Mouse (Mus musculus) liver, embryonic 16.5 days (tissue): Measurements from ENCODE around the gene Lrrc8b. TPM values are rescaled to one million over a fixed set of nuclear protein-coding genes. Genes with fewer than 3 reads are reported as not detected.

Source experiments
- ATAC-seq: fragments of 200-750 bp; cut with Nextera tagmentation; 2 replicates; pipeline ENCODE4 v1.8.0; 2017; ENCODE audit warnings: low read depth, mild to moderate bottlenecking, moderate number of reproducible peaks, moderate library complexity
- H3K27ac ChIP-seq: fragments of 300-500 bp; sonication (generic); 2 replicates; pipeline ENCODE4 v1.5.1; 2014; ENCODE audit warnings: mild to moderate bottlenecking, low read length
- H3K27me3 ChIP-seq: fragments of 300-500 bp; sonication (generic); 2 replicates; pipeline ENCODE4 v1.6.1; 2014; ENCODE audit warnings: low read depth, low read length, mixed read lengths; ENCODE audit not compliant: control insufficient read depth, insufficient read depth
- H3K36me3 ChIP-seq: fragments of 300-500 bp; sonication (generic); 2 replicates; pipeline ENCODE4 v1.6.1; 2014; ENCODE audit warnings: mild to moderate bottlenecking; ENCODE audit not compliant: control insufficient read depth, insufficient read depth
- H3K4me1 ChIP-seq: fragments of 300-500 bp; sonication (generic); 2 replicates; pipeline ENCODE4 v1.6.1; 2014; ENCODE audit warnings: low read depth, low read length, mixed read lengths; ENCODE audit not compliant: control insufficient read depth
- H3K4me2 ChIP-seq: fragments of 300-500 bp; sonication (generic); 2 replicates; pipeline ENCODE4 v1.6.1; 2014; ENCODE audit warnings: low read depth, low read length, mixed read lengths
- H3K4me3 ChIP-seq: fragments of 300-500 bp; sonication (generic); 2 replicates; pipeline ENCODE4 v1.5.1; 2014; ENCODE audit warnings: low read depth, mild to moderate bottlenecking, low read length
- H3K9ac ChIP-seq: fragments of 300-500 bp; sonication (generic); 2 replicates; pipeline ENCODE4 v1.6.1; 2014; ENCODE audit warnings: low read depth, low read length
- H3K9me3 ChIP-seq: fragments of 300-500 bp; sonication (generic); replicated peaks from 2 replicates; pipeline ENCODE4 v1.6.1; 2016; ENCODE audit warnings: low read length; ENCODE audit not compliant: control insufficient read depth
- WGBS: fragments of 180-500 bp; shearing (Covaris S2); extraction: QIAGEN DNeasy Blood & Tissue Kit; methylation state at CpG from one replicate; pipeline ENCODE4 v1.1.7; 2014; ENCODE audit not compliant: insufficient replicate concordance; 5-methylcytosine and 5-hydroxymethylcytosine counted together
- polyA plus RNA-seq: library from polyadenylated mRNA; unstranded; fragments of >200 nt; fragmentation: Nextera tagmentation; extraction: Ambion mirVana; gene quantifications from 2 replicates; pipeline ENCODE4 v1.2.1, GENCODE M21; 2015

The Lrrc8b gene
- polyA plus RNA-seq, 1 experiment from 2014 or later = 1.8 TPM

DNA sequence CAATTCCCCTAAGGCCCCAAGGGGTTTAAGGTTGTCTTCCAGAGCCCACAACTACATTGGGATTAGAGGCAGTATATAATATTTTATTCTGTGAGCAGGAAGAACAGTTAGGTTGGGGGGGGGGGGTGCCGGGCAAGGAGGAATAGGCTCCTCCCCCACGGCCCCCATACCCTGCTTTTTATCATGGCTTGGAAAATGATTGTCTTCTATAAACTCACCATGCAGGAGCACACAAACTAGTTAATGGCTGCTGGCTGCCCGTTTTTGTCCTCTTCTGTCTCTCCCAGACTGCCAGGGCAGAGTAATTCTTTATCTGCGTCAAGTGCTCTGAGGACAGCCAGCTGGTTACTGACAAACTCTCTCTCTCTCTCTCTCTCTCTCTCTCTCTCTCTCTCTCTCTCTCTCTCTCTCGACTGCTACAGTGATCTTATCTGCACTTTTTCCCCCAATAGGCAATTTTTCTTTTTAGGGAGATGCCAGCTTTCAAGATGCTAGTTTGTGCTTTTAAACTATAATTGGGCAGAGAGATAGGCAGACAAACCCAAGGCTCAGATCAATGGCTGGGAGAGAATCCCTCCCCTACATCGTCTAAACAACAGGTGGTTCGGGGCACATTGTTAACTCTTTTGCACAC is 102.5 kb downstream of the Lrrc8b start:
- Histone ChIP-seq H3K27ac (no peak overlapping the region; the same call in 1 of the 2 replicates), H3K4me1 (peaks cover 30% of the 10 kb centered on the region), H3K4me2 (peak overlapping the region; percentile 98), H3K9me3 (no peaks in the 10 kb centered on the region), H3K27me3 (no peaks in the 10 kb centered on the region), H3K4me3 (peak overlapping the region; percentile 88), H3K36me3 (no peaks in the 10 kb centered on the region), H3K9ac (peak overlapping the region; percentile 97)
- WGBS = 10% methylated on average over 7 of the region's 7 CpGs
- no peak for ATAC-seq

DNA sequence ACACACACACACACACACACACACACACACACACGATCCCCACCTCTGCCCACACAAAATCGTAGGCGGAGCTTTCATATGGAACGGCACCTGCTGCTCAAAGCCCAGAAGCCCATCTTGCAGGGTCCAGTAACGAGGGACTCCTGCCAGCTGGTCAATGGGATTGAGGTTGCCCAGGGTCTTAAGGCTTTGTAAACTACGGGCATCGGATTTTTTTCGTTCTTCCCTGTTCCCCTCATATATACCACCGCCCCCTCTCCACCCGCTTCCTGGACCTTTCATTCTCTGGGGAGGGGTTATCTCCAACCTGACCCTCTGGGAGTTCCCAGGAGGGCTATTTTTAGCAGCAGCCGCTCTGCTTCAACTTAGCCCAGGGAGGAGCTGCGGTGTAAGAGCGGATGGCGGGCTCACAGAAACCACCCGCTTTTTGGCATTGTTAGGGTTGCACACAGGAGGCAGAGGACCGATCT is 103.1 kb downstream of the Lrrc8b start:
- H3K27ac ChIP-seq = peak overlapping the region; percentile 86
- peak overlapping the region; percentile 97 for H3K9ac ChIP-seq
- ATAC-seq = peak; percentile 25
- H3K4me3 ChIP-seq = peak overlapping the region; percentile 88
- H3K9me3 ChIP-seq = no peaks in the 10 kb centered on the region
- no peaks in the 10 kb centered on the region for H3K27me3 ChIP-seq
- H3K4me1 ChIP-seq = peaks cover 35% of the 10 kb centered on the region
- peak overlapping the region; percentile 98 for H3K4me2 ChIP-seq
- under 1% methylated on average over 16 of the region's 16 CpGs for WGBS
- no peaks in the 10 kb centered on the region for H3K36me3 ChIP-seq

DNA sequence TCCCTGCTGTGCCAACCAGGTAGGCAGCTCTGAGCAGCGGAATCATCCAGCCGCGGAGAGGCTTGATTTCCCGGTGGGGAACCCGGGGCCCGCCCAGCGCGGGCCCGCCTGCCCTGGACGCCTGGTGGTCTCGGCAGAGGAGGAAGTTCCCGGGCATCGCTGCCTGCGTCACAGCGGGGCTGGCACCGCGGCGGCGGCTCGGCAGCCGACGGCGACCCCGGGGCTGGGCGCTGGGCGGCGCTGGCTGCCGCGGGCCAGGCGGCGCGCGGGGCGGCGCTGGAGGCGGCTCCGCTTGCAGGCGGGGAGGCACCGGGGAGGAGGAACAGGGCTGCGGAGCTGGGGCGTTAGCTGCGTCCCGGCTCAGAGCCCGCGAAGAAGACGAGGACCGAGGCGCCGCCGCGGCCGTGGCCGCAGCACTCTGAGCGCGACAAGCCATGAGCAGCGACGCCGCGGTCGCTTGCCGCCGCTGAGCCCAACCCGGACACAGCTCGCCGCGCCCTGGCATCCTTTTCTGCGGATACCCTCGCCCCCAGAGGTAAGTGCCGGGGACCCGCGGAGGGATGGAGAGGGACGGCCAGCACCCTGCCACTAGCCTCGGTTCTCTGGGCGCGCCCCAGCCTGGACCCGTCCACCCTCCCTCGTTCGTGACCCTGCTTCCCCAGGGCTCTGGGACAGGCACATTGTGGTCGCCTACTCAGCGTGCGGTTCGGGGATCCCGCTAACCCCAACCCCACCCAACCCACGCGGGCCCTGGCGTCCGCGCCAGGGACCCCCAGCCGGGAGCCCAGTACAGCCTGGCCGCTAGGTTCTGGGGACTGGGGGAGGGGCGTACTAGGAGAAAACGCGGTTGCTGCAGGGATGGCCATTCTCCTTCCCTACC is 103.8 kb downstream of the Lrrc8b start, which contains the start of gene Lrrc8c:
Gene Lrrc8c, plus strand, starts transcription at position 293 of the 880 bp plus-strand sequence.
- peak; percentile 95 for ATAC-seq
- H3K27me3 ChIP-seq = no peaks in the 10 kb centered on the region
- no peaks in the 10 kb centered on the region for H3K9me3 ChIP-seq
- peak within 1 kb of the TSS; percentile 88 for H3K4me3 ChIP-seq
- H3K4me2 ChIP-seq = peak within 1 kb of the TSS; percentile 98
- H3K9ac ChIP-seq = peak within 1 kb of the TSS; percentile 97
- H3K27ac ChIP-seq = peak within 1 kb of the TSS; percentile 86
- H3K36me3 ChIP-seq = no peaks in the 10 kb centered on the region
- under 1% methylated on average over 85 of the region's 93 CpGs for WGBS
- H3K4me1 ChIP-seq = peaks cover 42% of the 10 kb centered on the region

DNA sequence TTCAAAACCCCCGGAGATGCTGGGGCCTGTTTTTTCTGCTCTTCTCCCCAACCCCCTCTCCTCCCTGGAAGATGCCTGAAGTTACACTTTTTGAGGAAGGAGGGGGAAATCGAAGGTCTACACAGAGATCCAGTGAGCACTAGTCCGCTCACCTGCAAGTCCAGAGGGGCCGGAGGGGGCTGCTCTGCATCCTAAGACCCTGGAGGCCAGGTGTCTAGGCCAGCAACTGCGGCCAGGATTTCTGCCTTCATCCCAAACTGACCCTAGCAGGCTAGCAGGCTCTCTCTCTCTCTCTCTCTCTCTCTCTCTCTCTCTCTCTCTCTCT is 104.4 kb downstream of the Lrrc8b start:
- H3K4me1 ChIP-seq = peaks cover 48% of the 10 kb centered on the region
- WGBS = 11% methylated on average over 5 of the region's 5 CpGs
- no peaks in the 10 kb centered on the region for H3K36me3 ChIP-seq
- H3K27me3 ChIP-seq = no peaks in the 10 kb centered on the region
- no peaks in the 10 kb centered on the region for H3K9me3 ChIP-seq
- peak overlapping the region; percentile 88 for H3K4me3 ChIP-seq
- ATAC-seq = no peak
- H3K4me2 ChIP-seq = peak overlapping the region; percentile 98
- peak overlapping the region; percentile 86 for H3K27ac ChIP-seq
- H3K9ac ChIP-seq = peak overlapping the region; percentile 97

DNA sequence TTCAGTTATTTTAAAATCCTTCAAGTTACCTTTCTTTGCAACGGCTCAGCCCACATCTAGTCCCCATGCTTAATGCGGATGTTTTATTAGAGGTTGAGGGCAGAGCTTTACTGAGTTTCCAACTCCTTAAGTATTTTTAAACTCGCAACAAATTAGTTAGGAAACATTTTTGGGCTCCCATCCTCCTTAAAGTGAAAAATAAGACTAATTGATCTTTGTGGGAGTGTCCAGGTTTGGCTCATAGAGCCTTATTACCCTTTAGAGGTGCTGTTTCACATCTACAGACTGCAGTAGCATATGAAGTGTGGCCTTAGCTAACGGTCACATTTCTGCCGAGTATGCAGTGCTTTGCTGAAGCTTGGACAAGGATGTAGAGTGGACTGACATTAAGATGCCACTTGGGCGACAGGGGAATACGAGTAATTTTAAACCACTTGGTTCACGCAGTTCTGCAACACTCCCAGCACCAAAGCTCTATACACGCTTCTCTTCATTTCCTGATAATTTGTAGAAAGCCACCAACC is 104.9 kb downstream of the Lrrc8b start:
- Histone ChIP-seq H3K4me3 (peak overlapping the region; percentile 88), H3K36me3 (no peaks in the 10 kb centered on the region), H3K4me2 (peak overlapping the region; percentile 98), H3K9me3 (no peaks in the 10 kb centered on the region), H3K27ac (peak overlapping the region; percentile 59), H3K4me1 (peaks cover 54% of the 10 kb centered on the region), H3K27me3 (no peaks in the 10 kb centered on the region), H3K9ac (peak overlapping the region; percentile 97)
- ATAC-seq = no peak
- WGBS = 32% methylated on average over 9 of the region's 9 CpGs

DNA sequence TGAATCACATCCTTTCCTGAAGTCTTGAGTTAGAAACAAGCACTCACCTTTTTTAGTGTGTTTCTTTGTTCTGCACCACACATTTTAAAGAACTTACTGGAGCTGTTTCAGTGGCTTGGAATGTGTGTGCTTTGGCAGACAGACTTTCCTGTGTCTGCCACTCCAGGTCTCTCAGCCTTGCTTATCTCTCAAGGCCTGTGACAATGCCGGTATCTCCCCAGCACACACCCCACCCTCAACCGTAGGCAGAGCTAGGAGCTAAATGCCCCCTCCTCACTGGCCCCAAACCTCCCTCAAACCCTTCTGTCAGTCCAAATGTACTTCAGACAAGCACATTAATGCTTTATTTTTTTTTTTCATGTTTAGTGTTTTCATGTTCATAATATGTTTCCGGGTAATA is 107.9 kb downstream of the Lrrc8b start:
- peak overlapping the region; percentile 57 for H3K9ac ChIP-seq
- H3K27ac ChIP-seq = peak overlapping the region; percentile 87
- peak; percentile 52 for ATAC-seq
- H3K9me3 ChIP-seq = no peaks in the 10 kb centered on the region
- peak overlapping the region; percentile 39 for H3K4me3 ChIP-seq
- H3K4me1 ChIP-seq = peaks cover 77% of the 10 kb centered on the region
- no peaks in the 10 kb centered on the region for H3K27me3 ChIP-seq
- H3K4me2 ChIP-seq = peak overlapping the region; percentile 58
- no peaks in the 10 kb centered on the region; the same call in 1 of the 2 replicates for H3K36me3 ChIP-seq
- 16% methylated on average over 3 of the region's 3 CpGs for WGBS

DNA sequence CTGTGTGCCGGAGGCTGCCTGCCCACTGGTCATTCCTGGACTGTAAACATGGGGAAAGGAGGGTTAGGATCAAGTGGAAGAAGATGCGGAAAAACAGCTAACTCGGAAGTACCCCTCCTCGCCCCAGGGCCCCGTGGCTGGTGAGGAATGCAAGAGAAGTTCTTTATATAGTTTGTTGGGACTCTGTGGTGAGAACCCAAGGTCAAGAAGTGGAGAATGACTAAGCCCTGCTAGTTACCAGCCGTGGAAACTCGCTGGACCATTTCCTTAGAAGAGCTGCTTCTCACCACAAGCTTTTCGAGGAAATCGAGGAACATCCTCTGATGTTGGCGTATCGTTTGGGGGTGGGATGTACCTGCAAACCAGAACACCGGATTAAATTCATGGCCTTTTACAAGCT is 109.4 kb downstream of the Lrrc8b start:
- no peak overlapping the region for H3K4me2 ChIP-seq
- H3K4me3 ChIP-seq = no peak overlapping the region
- H3K27ac ChIP-seq = peak overlapping the region; percentile 11
- H3K27me3 ChIP-seq = no peaks in the 10 kb centered on the region
- H3K9ac ChIP-seq = no peak overlapping the region
- H3K4me1 ChIP-seq = peaks cover 75% of the 10 kb centered on the region
- no peaks in the 10 kb centered on the region; the same call in 1 of the 2 replicates for H3K36me3 ChIP-seq
- no peak for ATAC-seq
- no peaks in the 10 kb centered on the region for H3K9me3 ChIP-seq
- WGBS = 66% methylated on average over 12 of the region's 12 CpGs

DNA sequence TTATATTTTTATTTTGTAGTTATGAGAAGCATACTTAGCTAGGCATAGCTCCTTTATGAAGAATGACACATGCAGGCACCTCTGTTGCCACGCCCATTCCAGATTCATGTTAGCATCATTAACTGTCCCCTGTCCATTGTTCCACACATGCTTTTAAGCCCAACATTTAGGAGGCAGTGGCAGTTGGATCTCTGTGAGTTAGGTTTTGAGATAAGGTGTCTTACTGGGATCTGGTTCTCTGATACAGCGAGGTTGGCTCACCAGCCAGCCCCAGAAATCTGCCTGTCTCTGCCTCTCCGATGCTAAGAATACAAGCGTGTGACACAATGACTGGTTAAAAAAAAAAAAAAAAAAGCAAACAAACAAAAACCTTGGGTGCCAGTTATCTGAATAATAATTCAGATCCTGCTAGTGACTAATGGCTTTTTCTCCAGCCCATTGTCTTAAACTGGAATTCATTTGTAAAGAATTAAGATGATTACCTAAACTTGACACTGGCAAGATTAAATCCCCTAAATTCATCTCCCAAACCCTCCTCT is 110.6 kb downstream of the Lrrc8b start:
- Histone ChIP-seq H3K9ac (no peak overlapping the region), H3K36me3 (no peaks in the 10 kb centered on the region; the same call in 1 of the 2 replicates), H3K27me3 (no peaks in the 10 kb centered on the region), H3K9me3 (no peaks in the 10 kb centered on the region), H3K4me2 (no peak overlapping the region), H3K27ac (no peak overlapping the region), H3K4me1 (peaks cover 67% of the 10 kb centered on the region), H3K4me3 (no peak overlapping the region)
- 28% methylated on average over 4 of the region's 4 CpGs for WGBS
- 0 out of 2 replicates have a peak, but pooled peaks have one; percentile 12 for ATAC-seq
